Mouse (Mus musculus): ENCODE results near the gene Tigd4. TPM values are rescaled to one million over a fixed set of nuclear protein-coding genes. Genes with fewer than 3 reads are reported as not detected.

Gene Tigd4
- polyA plus RNA-seq, 1 experiment, result not detected

- peaks cover 28% of the 10 kb centered on the region for H3K4me1 ChIP-seq (ENCODE audit: control insufficient read depth)
Observed at GRCm38 (mm10) chr3:84581696-84582022, 11.7 kb upstream of the Tigd4 start.

GRCm38 (mm10) chr3:84582023-84582912 is 11.1 kb upstream of the Tigd4 start, which contains the start of gene Arfip1:
Gene Arfip1, minus strand, starts transcription at chr3:84582625.
- no peaks in the 10 kb centered on the region for H3K9me3 ChIP-seq (ENCODE audit: control insufficient read depth, low read length)
- H3K4me3 ChIP-seq (replicated peaks), result peak within 1 kb of the TSS; percentile 81
- H3K27me3 ChIP-seq (ENCODE audit: control insufficient read depth), result peaks cover 50% of the 10 kb centered on the region
- TF ChIP-seq TAL1 (IDR thresholded peaks at IDR 0.05; ENCODE audit: low read length) (no peak), GATA1 (IDR thresholded peaks at IDR 0.05; ENCODE audit: low read length) (no peak)
- no peaks in the 10 kb centered on the region for H3K36me3 ChIP-seq (ENCODE audit: control insufficient read depth)
- peaks cover 28% of the 10 kb centered on the region for H3K4me1 ChIP-seq (ENCODE audit: control insufficient read depth)

More at GRCm38 (mm10) chr3:84581696-84582022, 11.7 kb upstream of the Tigd4 start:
- peak overlapping the region; percentile 81 for H3K4me3 ChIP-seq (replicated peaks)
- TF ChIP-seq TAL1 (IDR thresholded peaks at IDR 0.05; ENCODE audit: low read length), result no peak
- TF ChIP-seq GATA1 (IDR thresholded peaks at IDR 0.05; ENCODE audit: low read length), result no peak
- H3K36me3 ChIP-seq (ENCODE audit: control insufficient read depth), result no peaks in the 10 kb centered on the region
- H3K27me3 ChIP-seq (ENCODE audit: control insufficient read depth), result peaks cover 50% of the 10 kb centered on the region
- no peaks in the 10 kb centered on the region for H3K9me3 ChIP-seq (ENCODE audit: control insufficient read depth, low read length)

- peaks cover 28% of the 10 kb centered on the region for H3K4me1 ChIP-seq (ENCODE audit: control insufficient read depth)
- no peaks in the 10 kb centered on the region for H3K9me3 ChIP-seq (ENCODE audit: control insufficient read depth, low read length)
- H3K27me3 ChIP-seq (ENCODE audit: control insufficient read depth), result peaks cover 52% of the 10 kb centered on the region
- H3K36me3 ChIP-seq (ENCODE audit: control insufficient read depth), result no peaks in the 10 kb centered on the region
- H3K4me3 ChIP-seq (replicated peaks), result peak overlapping the region; percentile 81
- TF ChIP-seq GATA1 (IDR thresholded peaks at IDR 0.05; ENCODE audit: low read length) (no peak), TAL1 (IDR thresholded peaks at IDR 0.05; ENCODE audit: low read length) (no peak)
Observed at GRCm38 (mm10) chr3:84582913-84583276, 10.5 kb upstream of the Tigd4 start.

- Histone ChIP-seq H3K27me3 (ENCODE audit: control insufficient read depth) (peaks cover 42% of the 10 kb centered on the region), H3K36me3 (ENCODE audit: control insufficient read depth) (no peaks in the 10 kb centered on the region), H3K4me1 (ENCODE audit: control insufficient read depth) (peaks cover 16% of the 10 kb centered on the region), H3K9me3 (ENCODE audit: control insufficient read depth, low read length) (no peaks in the 10 kb centered on the region), H3K4me3 (replicated peaks) (no peak overlapping the region)
- TF ChIP-seq TAL1 (IDR thresholded peaks at IDR 0.05; ENCODE audit: low read length) (no peak), GATA1 (IDR thresholded peaks at IDR 0.05; ENCODE audit: low read length) (no peak)
Observed at GRCm38 (mm10) chr3:84586736-84587135, 6.6 kb upstream of the Tigd4 start.

GRCm38 (mm10) chr3:84594894-84595676 is 1.7 kb downstream of the Tigd4 start:
- no peak for TF ChIP-seq GATA1 (IDR thresholded peaks at IDR 0.05; ENCODE audit: low read length)
- no peak for TF ChIP-seq TAL1 (IDR thresholded peaks at IDR 0.05; ENCODE audit: low read length)
- H3K4me3 ChIP-seq (replicated peaks), result peak overlapping the region; percentile 34
- peaks cover 48% of the 10 kb centered on the region for H3K27me3 ChIP-seq (ENCODE audit: control insufficient read depth)
- no peaks in the 10 kb centered on the region for H3K36me3 ChIP-seq (ENCODE audit: control insufficient read depth)
- peaks cover 4% of the 10 kb centered on the region for H3K4me1 ChIP-seq (ENCODE audit: control insufficient read depth)
- H3K9me3 ChIP-seq (ENCODE audit: control insufficient read depth, low read length), result no peaks in the 10 kb centered on the region

GRCm38 (mm10) chr3:84595677-84596234 is 2.4 kb downstream of the Tigd4 start:
- H3K36me3 ChIP-seq (ENCODE audit: control insufficient read depth), result no peaks in the 10 kb centered on the region
- no peak overlapping the region for H3K4me3 ChIP-seq (replicated peaks)
- peaks cover 4% of the 10 kb centered on the region for H3K4me1 ChIP-seq (ENCODE audit: control insufficient read depth)
- H3K27me3 ChIP-seq (ENCODE audit: control insufficient read depth), result peaks cover 48% of the 10 kb centered on the region
- TF ChIP-seq TAL1 (IDR thresholded peaks at IDR 0.05; ENCODE audit: low read length), result no peak
- TF ChIP-seq GATA1 (IDR thresholded peaks at IDR 0.05; ENCODE audit: low read length), result no peak
- H3K9me3 ChIP-seq (ENCODE audit: control insufficient read depth, low read length), result no peaks in the 10 kb centered on the region

GRCm38 (mm10) chr3:84597996-84598734 is 4.8 kb downstream of the Tigd4 start:
- TF ChIP-seq TAL1 (IDR thresholded peaks at IDR 0.05; ENCODE audit: low read length) (no peak), GATA1 (IDR thresholded peaks at IDR 0.05; ENCODE audit: low read length) (no peak)
- H3K36me3 ChIP-seq (ENCODE audit: control insufficient read depth), result no peaks in the 10 kb centered on the region

GRCm38 (mm10) chr3:84598756-84599155 is 5.4 kb downstream of the Tigd4 start:
- Histone ChIP-seq H3K27me3 (ENCODE audit: control insufficient read depth) (peaks cover 31% of the 10 kb centered on the region), H3K4me3 (replicated peaks) (no peak overlapping the region), H3K4me1 (ENCODE audit: control insufficient read depth) (peaks cover 7% of the 10 kb centered on the region), H3K9me3 (ENCODE audit: control insufficient read depth, low read length) (no peaks in the 10 kb centered on the region), H3K36me3 (ENCODE audit: control insufficient read depth) (no peaks in the 10 kb centered on the region)
- TF ChIP-seq TAL1 (IDR thresholded peaks at IDR 0.05; ENCODE audit: low read length) (no peak), GATA1 (IDR thresholded peaks at IDR 0.05; ENCODE audit: low read length) (no peak)

More at GRCm38 (mm10) chr3:84597996-84598734, 4.8 kb downstream of the Tigd4 start:
- Histone ChIP-seq H3K4me3 (replicated peaks) (no peak overlapping the region), H3K27me3 (ENCODE audit: control insufficient read depth) (peaks cover 37% of the 10 kb centered on the region), H3K9me3 (ENCODE audit: control insufficient read depth, low read length) (no peaks in the 10 kb centered on the region), H3K4me1 (ENCODE audit: control insufficient read depth) (peaks cover 4% of the 10 kb centered on the region)
